24 mouse cellular contexts compared by ENCODE assay signal in the genomic region with DNA sequence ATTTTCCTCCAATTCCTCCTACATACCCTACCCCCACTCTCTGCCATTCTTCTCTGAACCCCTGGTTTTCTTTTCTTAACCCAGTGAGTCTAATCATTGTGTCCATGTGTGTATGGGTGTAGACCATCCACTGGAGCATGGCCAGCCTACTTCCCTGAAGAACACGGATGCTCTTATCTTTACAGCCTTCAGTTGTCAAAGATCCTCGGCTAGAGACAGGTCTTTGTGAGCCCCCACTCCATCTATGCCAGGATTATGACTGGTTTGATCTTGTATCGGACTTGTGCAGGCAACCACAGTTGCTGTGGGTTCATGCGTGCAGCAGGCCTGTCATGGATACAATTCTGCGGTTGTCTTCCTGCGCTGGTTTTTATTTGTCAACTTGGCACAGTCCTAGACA.
DNase-seq lines count a peak whose midpoint lies in the region; ATAC-seq and TF ChIP-seq lines count a peak whose summit lies in the region.
"Had no signal": no experiment of that assay in that cellular context is flagged by ENCODE, and none has a peak within 500 bp of the region (broad histone marks: within the 10 kb centered on the region; RNA-seq: fewer than 3 reads in every experiment).

No protein-coding gene starts in this region.

- H3K27me3 ChIP-seq in neural tube, embryonic 15.5 days (replicated peaks), result no peaks in the 10 kb centered on the region
- H3K27me3 ChIP-seq: embryonic facial prominence, embryonic 12.5 days; embryonic facial prominence, embryonic 15.5 days; forebrain, embryonic 12.5 days; forebrain, embryonic 15.5 days; heart, embryonic 13.5 days; hindbrain, embryonic 12.5 days; intestine, embryonic 15.5 days had no signal

- no peak overlapping the region for H3K4me3 ChIP-seq in layer of hippocampus, adult 2 months
- no peak overlapping the region for H3K4me3 ChIP-seq in olfactory bulb, adult 2 months (ENCODE audit: insufficient read depth, low read depth, low read length)
- H3K4me3 ChIP-seq in neural tube, embryonic 15.5 days (replicated peaks), result no peak overlapping the region
- H3K4me3 ChIP-seq: embryonic facial prominence, embryonic 12.5 days; embryonic facial prominence, embryonic 15.5 days; forebrain, embryonic 12.5 days; forebrain, embryonic 15.5 days; heart, embryonic 13.5 days; hindbrain, embryonic 12.5 days; intestine, embryonic 15.5 days had no signal

- TF ChIP-seq CTCF in layer of hippocampus, adult 2 months (conservative IDR thresholded peaks at IDR 0.05), result no peak
- no peak for TF ChIP-seq CTCF in olfactory bulb, adult 2 months (IDR thresholded peaks at IDR 0.05; ENCODE audit: insufficient read depth, low read depth, low read length)

- DNase-seq in layer of hippocampus, adult 2 months (ENCODE audit: low spot score in 2 of 2), result no peak
- DNase-seq in layer of hippocampus, postnatal 10 days (ENCODE audit: low spot score in 2 of 2), result no peak
- DNase-seq in c-Kit-positive CD71-positive TER-119-negative erythroid progenitor cells, embryonic 14.5 days (ENCODE audit: low read depth), result peak; percentile 66
- no peak for DNase-seq in adrenal gland, postnatal 4 days (ENCODE audit: low spot score in 2 of 2)
- no peak for DNase-seq in cerebellum, adult 9-10 months
- DNase-seq: adrenal gland, adult 8-10 months; adrenal gland, postnatal 25 days; cerebellum, adult 11-12 months; cerebellum, adult 8-10 months; cerebellum, postnatal 14 days; gastrocnemius, postnatal 25 days; heart, adult 18-20 months; heart, postnatal 14 days had no signal

- H3K4me2 ChIP-seq in neural tube, embryonic 15.5 days, result no peak overlapping the region
- H3K4me2 ChIP-seq: embryonic facial prominence, embryonic 12.5 days; embryonic facial prominence, embryonic 15.5 days; forebrain, embryonic 12.5 days; forebrain, embryonic 15.5 days; heart, embryonic 13.5 days; hindbrain, embryonic 12.5 days; intestine, embryonic 15.5 days had no signal

- 0 out of 2 replicates have a peak, but pooled peaks have one; percentile 21 for ATAC-seq in erythroid progenitor cell, adult 5-6 weeks (replicated peaks; ENCODE audit: low FRiP score, poor library complexity, severe bottlenecking)
- no peak for ATAC-seq in neural tube, embryonic 15.5 days (ENCODE audit: low FRiP score)
- ATAC-seq: forebrain, embryonic 15.5 days; hindbrain, embryonic 16.5 days; intestine, embryonic 15.5 days had no signal

- WGBS in olfactory bulb, adult 2 months, result 92% methylated on average over 6 of the region's 6 CpGs
- WGBS in neural tube, embryonic 15.5 days, result 96% methylated on average over 6 of the region's 6 CpGs

- H3K27ac ChIP-seq in layer of hippocampus, adult 2 months, result peak overlapping the region; percentile 75
- peak overlapping the region; percentile 67; the same call in 1 of the 2 replicates for H3K27ac ChIP-seq in olfactory bulb, adult 2 months (ENCODE audit: insufficient read depth, low read depth, low read length)
- no peak overlapping the region for H3K27ac ChIP-seq in neural tube, embryonic 15.5 days (replicated peaks)
- H3K27ac ChIP-seq: embryonic facial prominence, embryonic 12.5 days; embryonic facial prominence, embryonic 15.5 days; forebrain, embryonic 12.5 days; heart, embryonic 13.5 days; hindbrain, embryonic 12.5 days; intestine, embryonic 15.5 days had no signal

- H3K4me1 ChIP-seq in olfactory bulb, adult 2 months (ENCODE audit: control insufficient read depth, insufficient read depth, low read length), result peaks cover 27% of the 10 kb centered on the region
- peaks cover 21% of the 10 kb centered on the region for H3K4me1 ChIP-seq in neural tube, embryonic 15.5 days

- H3K9me3 ChIP-seq in neural tube, embryonic 15.5 days (replicated peaks), result no peaks in the 10 kb centered on the region
- H3K9me3 ChIP-seq: embryonic facial prominence, embryonic 12.5 days; embryonic facial prominence, embryonic 15.5 days; forebrain, embryonic 15.5 days; heart, embryonic 13.5 days; hindbrain, embryonic 12.5 days; intestine, embryonic 15.5 days had no signal

- no peak overlapping the region for H3K9ac ChIP-seq in neural tube, embryonic 15.5 days (replicated peaks)
- H3K9ac ChIP-seq: embryonic facial prominence, embryonic 12.5 days; embryonic facial prominence, embryonic 15.5 days; forebrain, embryonic 12.5 days; forebrain, embryonic 15.5 days; heart, embryonic 13.5 days; hindbrain, embryonic 12.5 days; intestine, embryonic 15.5 days had no signal

- no peak for TF ChIP-seq POLR2A in olfactory bulb, adult 2 months (IDR thresholded peaks at IDR 0.05; ENCODE audit: insufficient read depth, low read depth, low read length)

- H3K36me3 ChIP-seq in neural tube, embryonic 15.5 days, result peaks cover 17% of the 10 kb centered on the region; the same call in 1 of the 2 replicates
- H3K36me3 ChIP-seq: embryonic facial prominence, embryonic 15.5 days had no signal
